Mouse (Mus musculus) testis, adult 2 months (tissue): Measurements from ENCODE around the gene Tyw1.

Experiments
- CTCF ChIP-seq: fragments of 200-500 bp; IDR thresholded peaks from 2 replicates; pipeline ENCODE4 v1.5.1; 2012; ENCODE audit warnings: low read depth, mild to moderate bottlenecking, inconsistent platforms, low read length, moderate library complexity; ENCODE audit not compliant: control insufficient read depth, insufficient read depth, insufficient replicate concordance
- POLR2A ChIP-seq: fragments of 200-500 bp; IDR thresholded peaks from 2 replicates; pipeline ENCODE4 v1.6.1; 2012; ENCODE audit warnings: low read depth, mild to moderate bottlenecking, inconsistent platforms, low read length, moderate library complexity; ENCODE audit not compliant: control insufficient read depth

- TF ChIP-seq POLR2A: no peak
- TF ChIP-seq CTCF: no peak
Measured at GRCm38 (mm10) chr5:130310827-130311226, 55.4 kb downstream of the Tyw1 start.
